Mouse (Mus musculus): ENCODE measurements around the gene Arhgap40. TPM values are rescaled to one million over a fixed set of nuclear protein-coding genes. Genes with fewer than 3 reads are reported as not detected.

Arhgap40 gene
- total and polyA plus RNA-seq, 2 experiments from 2014 or later: 0.14 to 0.41 TPM

DNA sequence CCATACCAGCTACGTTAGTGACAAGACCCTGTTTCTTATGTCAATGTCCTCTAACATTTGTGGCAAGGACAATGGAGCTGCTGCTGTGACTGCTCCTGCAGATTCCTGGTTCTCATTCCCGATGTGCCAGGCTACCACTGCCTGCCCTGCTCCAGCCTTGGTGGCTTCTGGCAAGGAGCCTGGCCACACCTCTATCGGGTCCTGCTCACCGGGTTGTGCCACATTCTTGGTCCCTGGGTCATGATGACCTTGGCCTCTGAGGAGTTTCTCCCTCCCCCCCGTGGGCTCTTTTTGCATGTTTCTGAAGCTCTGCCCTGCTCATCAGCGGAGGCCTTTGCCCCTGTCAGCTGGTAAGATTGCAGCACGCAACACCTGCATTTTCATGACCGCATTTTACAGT, 10.5 kb downstream of the Arhgap40 start:
- WGBS: 73% methylated on average over 8 of the region's 8 CpGs
- Histone ChIP-seq H3K27ac (ENCODE audit: low read depth, low read length) (no peak overlapping the region), H3K27me3 (ENCODE audit: insufficient read depth, low read length) (no peaks in the 10 kb centered on the region), H3K4me2 (ENCODE audit: low read depth) (no peak overlapping the region), H3K9ac (no peak overlapping the region), H3K9me3 (ENCODE audit: low read length) (no peaks in the 10 kb centered on the region), H3K4me3 (ENCODE audit: low read depth, low read length) (no peak overlapping the region), H3K36me3 (ENCODE audit: insufficient read depth) (no peaks in the 10 kb centered on the region), H3K4me1 (ENCODE audit: insufficient read depth) (peaks cover 5% of the 10 kb centered on the region; the same call in 1 of the 2 replicates)
- no peak for DNase-seq
- no peak for TF ChIP-seq CTCF (IDR thresholded peaks at IDR 0.05; ENCODE audit: low read depth)
- ATAC-seq: no peak

GRCm38 (mm10) chr2:158524129-158524860, 11.7 kb downstream of the Arhgap40 start:
- Histone ChIP-seq H3K4me2 (ENCODE audit: low read depth) (peak overlapping the region; percentile 27), H3K27me3 (ENCODE audit: insufficient read depth, low read length) (no peaks in the 10 kb centered on the region), H3K4me1 (ENCODE audit: insufficient read depth) (peaks cover 5% of the 10 kb centered on the region; the same call in 1 of the 2 replicates), H3K9me3 (ENCODE audit: low read length) (no peaks in the 10 kb centered on the region), H3K27ac (ENCODE audit: low read depth, low read length) (no peak overlapping the region; the same call in 1 of the 2 replicates), H3K36me3 (ENCODE audit: insufficient read depth) (no peaks in the 10 kb centered on the region), H3K4me3 (ENCODE audit: low read depth, low read length) (no peak overlapping the region), H3K9ac (no peak overlapping the region)
- TF ChIP-seq CTCF (IDR thresholded peaks at IDR 0.05; ENCODE audit: low read depth): no peak
- ATAC-seq (peak; percentile 90), DNase-seq (peak; percentile 87)
- 49% methylated on average over 16 of the region's 16 CpGs for WGBS

DNA sequence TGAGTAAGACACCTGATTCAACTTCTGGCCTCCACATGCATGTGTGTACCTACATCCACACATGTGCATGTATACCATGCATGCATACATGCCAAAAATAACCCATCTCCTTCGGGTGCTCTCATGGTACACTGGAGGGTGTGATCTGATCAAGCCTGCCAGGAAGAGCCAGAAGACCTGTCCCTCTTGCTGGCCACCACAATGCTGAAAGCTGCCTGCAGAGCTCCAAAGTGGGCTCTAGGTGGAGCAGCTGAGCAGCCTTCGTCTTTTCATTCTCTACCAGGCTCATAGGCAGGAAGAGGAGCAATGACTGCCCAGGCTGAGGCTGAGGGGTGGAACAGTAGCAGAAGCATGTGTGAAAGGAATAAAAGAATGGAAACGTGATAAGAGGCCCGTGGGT, 21.5 kb downstream of the Arhgap40 start:
- Histone ChIP-seq H3K9me3 (ENCODE audit: low read length) (0 out of 2 replicates have a peak, but pooled peaks cover 4% of the 10 kb centered on the region), H3K4me1 (ENCODE audit: insufficient read depth) (no peaks in the 10 kb centered on the region), H3K27me3 (ENCODE audit: insufficient read depth, low read length) (no peaks in the 10 kb centered on the region), H3K27ac (ENCODE audit: low read depth, low read length) (no peak overlapping the region), H3K36me3 (ENCODE audit: insufficient read depth) (no peaks in the 10 kb centered on the region), H3K4me2 (ENCODE audit: low read depth) (no peak overlapping the region), H3K4me3 (ENCODE audit: low read depth, low read length) (no peak overlapping the region), H3K9ac (no peak overlapping the region)
- 4% methylated on average over 4 of the region's 4 CpGs for WGBS
- TF ChIP-seq CTCF (IDR thresholded peaks at IDR 0.05; ENCODE audit: low read depth): peak; percentile 92
- ATAC-seq (peak; percentile 82), DNase-seq (peak; percentile 85)

DNA sequence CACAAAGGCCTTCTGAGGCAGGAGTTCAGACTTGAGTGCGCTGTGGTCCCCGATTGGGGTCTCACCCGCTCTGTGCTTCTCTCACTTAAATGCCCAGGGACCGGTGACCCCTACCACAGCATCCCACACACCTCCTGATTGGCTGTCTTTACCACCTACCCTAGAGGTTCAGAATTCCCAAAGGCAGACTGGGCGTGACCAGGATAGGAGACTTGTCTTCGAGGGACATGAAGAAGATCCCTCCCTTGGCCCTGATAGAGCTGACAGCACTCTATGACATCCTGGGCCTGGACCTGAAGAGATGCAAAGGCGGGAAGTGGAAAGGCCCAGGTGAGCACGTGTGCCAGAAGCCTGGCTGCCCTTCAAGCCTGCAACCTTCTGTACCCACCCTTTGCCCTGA, 22.0 kb downstream of the Arhgap40 start:
- DNase-seq (no peak), ATAC-seq (no peak)
- Histone ChIP-seq H3K27me3 (ENCODE audit: insufficient read depth, low read length) (no peaks in the 10 kb centered on the region), H3K4me2 (ENCODE audit: low read depth) (no peak overlapping the region), H3K4me1 (ENCODE audit: insufficient read depth) (no peaks in the 10 kb centered on the region), H3K36me3 (ENCODE audit: insufficient read depth) (no peaks in the 10 kb centered on the region), H3K27ac (ENCODE audit: low read depth, low read length) (no peak overlapping the region), H3K9ac (no peak overlapping the region), H3K4me3 (ENCODE audit: low read depth, low read length) (no peak overlapping the region), H3K9me3 (ENCODE audit: low read length) (0 out of 2 replicates have a peak, but pooled peaks cover 4% of the 10 kb centered on the region)
- WGBS: 79% methylated on average over 8 of the region's 8 CpGs
- no peak for TF ChIP-seq CTCF (IDR thresholded peaks at IDR 0.05; ENCODE audit: low read depth)

DNA sequence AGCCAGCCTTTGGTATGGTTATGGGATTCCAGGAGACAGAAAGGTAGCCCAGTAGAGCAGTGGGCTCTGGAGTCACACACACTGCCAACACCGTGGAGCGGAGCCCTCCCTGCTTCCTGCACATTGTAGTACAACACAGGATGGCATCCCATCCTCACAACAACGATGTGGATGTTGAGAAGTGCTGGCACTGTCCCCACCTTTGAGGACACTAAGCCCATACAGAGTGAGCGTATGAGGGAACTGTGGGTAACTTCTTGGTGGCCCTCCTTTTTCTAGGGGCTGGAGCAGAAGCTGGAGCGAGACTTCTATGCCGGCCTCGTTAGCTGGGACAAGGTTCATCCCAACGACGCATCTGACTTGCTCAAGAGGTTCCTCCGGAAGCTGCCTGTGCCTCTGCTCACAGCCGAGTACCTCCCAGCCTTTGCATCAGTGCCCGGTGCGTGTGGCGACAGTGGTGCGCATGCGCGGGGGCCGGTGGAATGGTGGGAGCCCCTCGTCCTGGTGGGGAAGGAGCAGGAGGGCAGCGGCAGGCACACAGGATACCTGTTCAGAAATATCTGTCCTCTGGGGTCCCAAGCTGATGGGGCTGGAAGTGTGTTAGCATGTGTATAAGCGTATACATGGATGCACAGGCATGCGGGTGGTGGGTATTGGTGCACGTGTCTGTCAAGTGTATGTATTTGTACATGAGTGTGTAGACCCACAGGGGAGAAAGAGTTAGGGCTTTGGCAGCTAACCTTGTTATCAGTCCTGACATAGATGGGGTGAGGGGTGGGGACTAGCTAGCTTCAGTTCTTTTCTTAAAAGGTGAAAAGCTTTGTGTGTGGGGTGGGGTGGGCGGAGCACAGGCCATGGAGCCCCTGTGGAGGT, 27.1 kb downstream of the Arhgap40 start:
- H3K9ac ChIP-seq: peak overlapping the region; percentile 31; the same call in 1 of the 2 replicates
- H3K27ac ChIP-seq (ENCODE audit: low read depth, low read length): no peak overlapping the region
- WGBS: 46% methylated on average over 24 of the region's 24 CpGs
- no peaks in the 10 kb centered on the region for H3K9me3 ChIP-seq (ENCODE audit: low read length)
- no peak for TF ChIP-seq CTCF (IDR thresholded peaks at IDR 0.05; ENCODE audit: low read depth)
- no peaks in the 10 kb centered on the region for H3K36me3 ChIP-seq (ENCODE audit: insufficient read depth)
- ATAC-seq (peak; percentile 65), DNase-seq (peak; percentile 62)
- H3K4me3 ChIP-seq (ENCODE audit: low read depth, low read length): no peak overlapping the region
- no peaks in the 10 kb centered on the region for H3K4me1 ChIP-seq (ENCODE audit: insufficient read depth)
- peak overlapping the region; percentile 44 for H3K4me2 ChIP-seq (ENCODE audit: low read depth)
- no peaks in the 10 kb centered on the region for H3K27me3 ChIP-seq (ENCODE audit: insufficient read depth, low read length)

DNA sequence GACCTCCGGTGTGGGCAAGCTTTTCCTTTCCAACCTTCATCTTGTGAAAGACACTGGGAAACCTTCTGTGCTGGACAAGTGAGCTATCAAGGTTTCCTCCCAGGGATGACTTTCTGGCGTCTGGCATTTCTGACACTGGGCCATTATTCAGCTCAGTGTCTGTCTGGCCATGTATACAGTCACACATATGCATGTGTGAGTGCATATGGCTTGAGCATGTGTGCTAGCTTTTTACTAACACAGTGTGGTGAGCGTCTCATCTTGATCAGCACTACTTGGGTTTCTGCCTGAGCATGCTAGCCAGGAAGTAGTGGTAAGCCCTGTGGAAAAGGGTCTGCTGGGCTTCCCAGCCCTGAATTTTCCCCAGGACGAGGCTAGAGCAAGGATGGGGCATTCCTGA, 28.7 kb downstream of the Arhgap40 start:
- Histone ChIP-seq H3K36me3 (ENCODE audit: insufficient read depth) (no peaks in the 10 kb centered on the region), H3K4me1 (ENCODE audit: insufficient read depth) (no peaks in the 10 kb centered on the region), H3K4me2 (ENCODE audit: low read depth) (no peak overlapping the region), H3K27me3 (ENCODE audit: insufficient read depth, low read length) (no peaks in the 10 kb centered on the region), H3K9ac (no peak overlapping the region), H3K4me3 (ENCODE audit: low read depth, low read length) (no peak overlapping the region), H3K27ac (ENCODE audit: low read depth, low read length) (no peak overlapping the region), H3K9me3 (ENCODE audit: low read length) (no peaks in the 10 kb centered on the region)
- WGBS: 46% methylated on average over 4 of the region's 4 CpGs
- DNase-seq (peak; percentile 71), ATAC-seq (peak; percentile 85)
- no peak for TF ChIP-seq CTCF (IDR thresholded peaks at IDR 0.05; ENCODE audit: low read depth)

- DNase-seq: no peak
- H3K9ac ChIP-seq: no peak overlapping the region
- no peaks in the 10 kb centered on the region for H3K36me3 ChIP-seq (ENCODE audit: insufficient read depth)
- no peak overlapping the region for H3K27ac ChIP-seq (ENCODE audit: low read depth, low read length)
- WGBS: 75% methylated on average over 2 of the region's 2 CpGs
- TF ChIP-seq CTCF (IDR thresholded peaks at IDR 0.05; ENCODE audit: low read depth): no peak
- H3K27me3 ChIP-seq (ENCODE audit: insufficient read depth, low read length): no peaks in the 10 kb centered on the region
- no peak for ATAC-seq
- H3K4me3 ChIP-seq (ENCODE audit: low read depth, low read length): no peak overlapping the region
- no peaks in the 10 kb centered on the region for H3K9me3 ChIP-seq (ENCODE audit: low read length)
- H3K4me1 ChIP-seq (ENCODE audit: insufficient read depth): no peaks in the 10 kb centered on the region
- H3K4me2 ChIP-seq (ENCODE audit: low read depth): no peak overlapping the region
These were observed 32.7 kb downstream of the Arhgap40 start for GRCm38 (mm10) chr2:158545266-158545665.
